Mouse (Mus musculus): ENCODE data around the gene Cyb5d2.
"Not testable (repeated sequence)": the region's sequence is repeated elsewhere in the genome, so short reads cannot be mapped to it uniquely, and the experiment has no call there.

- TF ChIP-seq CTCF, POLR2A (IDR thresholded peaks at IDR 0.05; ENCODE audit: insufficient read depth, low read depth, low read length): not testable (repeated sequence)
These were observed 58.4 kb downstream of the Cyb5d2 start for GRCm38 (mm10) chr11:72737517-72737916.
